Mouse (Mus musculus) stomach, postnatal 0 days (tissue): ENCODE data around the gene Sox5. TPM values are rescaled to one million over a fixed set of nuclear protein-coding genes. Genes with fewer than 3 reads are reported as not detected.

Experiments
- ATAC-seq: fragments of 200-750 bp; cut with Nextera tagmentation; 2 replicates; pipeline ENCODE4 v1.8.0; 2017; ENCODE audit not compliant: low FRiP score, low TSS enrichment
- DNase-seq: peaks from one replicate; pipeline ENCODE4 v3.0.0-alpha.2; 2016; ENCODE audit warnings: low spot score
- H3K27ac ChIP-seq: fragments of 300-500 bp; sonication (generic); replicated peaks from 2 replicates; pipeline ENCODE4 v1.5.1; 2014; ENCODE audit warnings: mild to moderate bottlenecking, control low read depth
- H3K27me3 ChIP-seq: fragments of 300-500 bp; sonication (generic); 2 replicates; pipeline ENCODE4 v1.6.1; 2014; ENCODE audit warnings: low read length; ENCODE audit not compliant: control insufficient read depth, insufficient read depth
- H3K36me3 ChIP-seq: fragments of 300-500 bp; sonication (generic); 2 replicates; pipeline ENCODE4 v1.6.1; 2014; ENCODE audit warnings: low read length, mixed read lengths; ENCODE audit not compliant: control insufficient read depth, insufficient read depth
- H3K4me1 ChIP-seq: fragments of 300-500 bp; sonication (generic); replicated peaks from 2 replicates; pipeline ENCODE4 v1.6.1; 2014; ENCODE audit warnings: antibody characterized with exemption; ENCODE audit not compliant: control insufficient read depth, insufficient read depth
- H3K4me2 ChIP-seq: fragments of 300-500 bp; sonication (generic); replicated peaks from 2 replicates; pipeline ENCODE4 v1.6.1; 2014; ENCODE audit warnings: low read depth, mild to moderate bottlenecking, control low read depth, moderate library complexity
- H3K4me3 ChIP-seq: fragments of 300-500 bp; sonication (generic); 2 replicates; pipeline ENCODE4 v1.5.1; 2014; ENCODE audit warnings: low read depth, low read length, control low read depth
- H3K9ac ChIP-seq: fragments of 300-500 bp; sonication (generic); 2 replicates; pipeline ENCODE4 v1.6.1; 2014; ENCODE audit warnings: mild to moderate bottlenecking, low read length, control low read depth, mixed read lengths
- H3K9me3 ChIP-seq: fragments of 300-500 bp; sonication (generic); 2 replicates; pipeline ENCODE4 v1.6.1; 2016; ENCODE audit warnings: low read length; ENCODE audit not compliant: control insufficient read depth
- CTCF ChIP-seq: IDR thresholded peaks from 2 replicates; pipeline ENCODE4 v1.5.1; 2016; ENCODE audit warnings: antibody characterized with exemption, low read depth, mild to moderate bottlenecking, moderate library complexity
- EP300 ChIP-seq: optimal IDR thresholded peaks from 2 replicates; pipeline ENCODE3; 2016; ENCODE audit warnings: antibody characterized with exemption
- WGBS: fragments of 180-500 bp; shearing (Covaris S2); extraction: QIAGEN DNeasy Blood & Tissue Kit; methylation state at CpG from one replicate; pipeline ENCODE4 v1.1.7; 2014; 5-methylcytosine and 5-hydroxymethylcytosine counted together
- polyA plus RNA-seq: library from polyadenylated mRNA; unstranded; fragments of >200 nt; fragmentation: Nextera tagmentation; extraction: Ambion mirVana; gene quantifications from 2 replicates; pipeline ENCODE4 v1.2.1, GENCODE M21; 2015

Gene Sox5
- polyA plus RNA-seq, 1 experiment from 2014 or later = 9.8 TPM

- no peaks in the 10 kb centered on the region for H3K9me3 ChIP-seq
- H3K27ac ChIP-seq = no peak overlapping the region
- H3K27me3 ChIP-seq = no peaks in the 10 kb centered on the region
- no peak overlapping the region for H3K9ac ChIP-seq
- no peak for ATAC-seq
- DNase-seq = no peak
- WGBS = 85% methylated on average over 3 of the region's 3 CpGs
- no peaks in the 10 kb centered on the region for H3K36me3 ChIP-seq
- TF ChIP-seq EP300 (no peak), CTCF (no peak)
- H3K4me3 ChIP-seq = no peak overlapping the region
- no peaks in the 10 kb centered on the region for H3K4me1 ChIP-seq
- no peak overlapping the region for H3K4me2 ChIP-seq
Observed at GRCm38 (mm10) chr6:143915686-143916085, 866.1 kb downstream of the Sox5 start.

- no peak for DNase-seq
- Histone ChIP-seq H3K4me3 (no peak overlapping the region), H3K4me1 (no peaks in the 10 kb centered on the region), H3K9me3 (no peaks in the 10 kb centered on the region), H3K36me3 (no peaks in the 10 kb centered on the region), H3K27ac (no peak overlapping the region), H3K4me2 (no peak overlapping the region), H3K27me3 (no peaks in the 10 kb centered on the region), H3K9ac (no peak overlapping the region)
- 93% methylated on average over 3 of the region's 3 CpGs for WGBS
- TF ChIP-seq EP300 = no peak
- TF ChIP-seq CTCF = no peak
- no peak for ATAC-seq
Observed at GRCm38 (mm10) chr6:143912316-143912715, 869.5 kb downstream of the Sox5 start.

GRCm38 (mm10) chr6:143904693-143905031 is 877.1 kb downstream of the Sox5 start:
- H3K9ac ChIP-seq = no peak overlapping the region
- no peak overlapping the region for H3K4me2 ChIP-seq
- TF ChIP-seq CTCF = no peak
- TF ChIP-seq EP300 = no peak
- H3K36me3 ChIP-seq = no peaks in the 10 kb centered on the region
- H3K27ac ChIP-seq = no peak overlapping the region
- ATAC-seq (no peak), DNase-seq (no peak)
- H3K9me3 ChIP-seq = no peaks in the 10 kb centered on the region
- no peak overlapping the region for H3K4me3 ChIP-seq
- no peaks in the 10 kb centered on the region for H3K4me1 ChIP-seq
- H3K27me3 ChIP-seq = no peaks in the 10 kb centered on the region

GRCm38 (mm10) chr6:143903981-143904692 is 877.6 kb downstream of the Sox5 start:
- no peak overlapping the region for H3K27ac ChIP-seq
- H3K4me3 ChIP-seq = no peak overlapping the region
- no peaks in the 10 kb centered on the region for H3K4me1 ChIP-seq
- ATAC-seq (no peak), DNase-seq (no peak)
- no peak overlapping the region for H3K9ac ChIP-seq
- H3K4me2 ChIP-seq = no peak overlapping the region
- no peaks in the 10 kb centered on the region for H3K36me3 ChIP-seq
- TF ChIP-seq EP300 (no peak), CTCF (no peak)
- H3K27me3 ChIP-seq = no peaks in the 10 kb centered on the region
- 82% methylated on average over 10 of the region's 10 CpGs for WGBS
- H3K9me3 ChIP-seq = no peaks in the 10 kb centered on the region

GRCm38 (mm10) chr6:143900871-143901270 is 880.9 kb downstream of the Sox5 start:
- no peaks in the 10 kb centered on the region for H3K36me3 ChIP-seq
- no peaks in the 10 kb centered on the region for H3K9me3 ChIP-seq
- no peak overlapping the region for H3K27ac ChIP-seq
- H3K4me1 ChIP-seq = no peaks in the 10 kb centered on the region
- WGBS = 93% methylated on average over 4 of the region's 4 CpGs
- no peaks in the 10 kb centered on the region for H3K27me3 ChIP-seq
- DNase-seq (no peak), ATAC-seq (no peak)
- no peak overlapping the region for H3K4me3 ChIP-seq
- no peak for TF ChIP-seq CTCF
- no peak for TF ChIP-seq EP300
- no peak overlapping the region for H3K4me2 ChIP-seq
- H3K9ac ChIP-seq = no peak overlapping the region

- WGBS = 85% methylated on average over 6 of the region's 6 CpGs
Observed at GRCm38 (mm10) chr6:143895092-143895491, 886.7 kb downstream of the Sox5 start.

More at GRCm38 (mm10) chr6:143895092-143895491, 886.7 kb downstream of the Sox5 start:
- no peak overlapping the region for H3K4me3 ChIP-seq
- no peaks in the 10 kb centered on the region for H3K9me3 ChIP-seq
- no peak overlapping the region for H3K27ac ChIP-seq
- H3K4me1 ChIP-seq = no peaks in the 10 kb centered on the region
- no peak for ATAC-seq
- DNase-seq = no peak
- H3K27me3 ChIP-seq = no peaks in the 10 kb centered on the region
- H3K9ac ChIP-seq = no peak overlapping the region
- H3K4me2 ChIP-seq = no peak overlapping the region
- H3K36me3 ChIP-seq = no peaks in the 10 kb centered on the region
- TF ChIP-seq EP300 = no peak
- no peak for TF ChIP-seq CTCF
